Mouse (Mus musculus): Measurements from ENCODE around the gene Mylip.

The Mylip gene

DNA sequence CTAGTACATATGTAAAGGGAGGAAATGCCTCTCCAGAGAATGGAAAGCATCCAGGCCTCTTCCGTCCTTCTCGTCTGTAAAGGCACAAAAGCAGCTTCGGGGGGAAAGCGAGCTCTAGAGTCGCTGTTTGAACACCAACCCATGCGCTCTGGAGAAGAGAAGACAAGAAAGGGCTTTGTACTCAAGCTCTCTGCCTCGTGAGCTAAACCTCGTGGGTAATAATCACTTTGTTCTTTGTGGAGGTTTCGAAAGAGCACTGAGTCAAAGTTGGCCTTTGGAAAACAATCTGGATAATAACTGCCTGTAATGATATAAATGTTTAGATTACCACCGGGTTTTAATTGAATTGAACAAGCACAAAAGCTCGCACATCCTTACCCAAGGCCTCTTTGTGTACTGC is 39.7 kb downstream of the Mylip start:
- peak; percentile 66 for DNase-seq (ENCODE audit: low read depth, low spot score)

DNA sequence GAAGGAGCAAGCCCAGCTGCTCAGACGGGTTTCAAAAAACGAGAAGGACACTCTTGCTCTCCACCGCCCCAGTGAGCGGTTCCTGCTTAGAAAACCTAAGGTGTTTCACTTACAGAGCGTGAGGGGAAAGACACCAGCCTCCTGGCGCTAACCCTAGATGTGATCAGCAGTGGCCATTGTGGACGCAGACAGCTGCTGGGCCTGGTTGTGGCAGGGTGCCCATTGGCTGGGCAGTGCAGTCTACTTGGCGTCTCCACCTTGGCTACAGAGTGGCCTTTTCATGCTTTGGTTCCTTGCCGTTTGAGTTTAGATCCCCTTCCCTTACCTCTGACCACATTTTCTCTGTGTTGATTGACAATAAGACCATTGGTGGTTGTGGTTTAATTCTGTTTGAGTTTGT is 47.6 kb downstream of the Mylip start:
- no peak for DNase-seq (ENCODE audit: low read depth, low spot score)

DNA sequence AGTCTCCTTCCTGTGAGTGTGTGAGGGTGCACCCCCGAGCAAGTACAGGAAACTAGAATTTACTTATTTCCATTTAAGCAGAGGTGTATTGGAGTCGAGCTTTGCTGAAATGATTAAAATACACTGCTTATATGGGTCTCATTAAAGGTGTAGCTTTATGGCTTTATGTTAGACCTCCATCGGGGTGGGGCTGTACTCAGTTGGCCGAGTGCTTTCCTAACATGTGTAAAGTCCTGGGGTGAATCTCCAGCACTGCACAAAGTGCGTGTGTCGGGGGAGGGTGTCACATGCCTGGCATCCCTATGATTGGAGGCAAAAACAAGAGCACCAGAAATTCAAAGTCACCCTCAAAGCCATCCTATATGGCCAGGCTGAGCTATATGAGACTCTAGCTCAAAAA is 49.3 kb downstream of the Mylip start:
- DNase-seq (ENCODE audit: low read depth, low spot score) = no peak

DNA sequence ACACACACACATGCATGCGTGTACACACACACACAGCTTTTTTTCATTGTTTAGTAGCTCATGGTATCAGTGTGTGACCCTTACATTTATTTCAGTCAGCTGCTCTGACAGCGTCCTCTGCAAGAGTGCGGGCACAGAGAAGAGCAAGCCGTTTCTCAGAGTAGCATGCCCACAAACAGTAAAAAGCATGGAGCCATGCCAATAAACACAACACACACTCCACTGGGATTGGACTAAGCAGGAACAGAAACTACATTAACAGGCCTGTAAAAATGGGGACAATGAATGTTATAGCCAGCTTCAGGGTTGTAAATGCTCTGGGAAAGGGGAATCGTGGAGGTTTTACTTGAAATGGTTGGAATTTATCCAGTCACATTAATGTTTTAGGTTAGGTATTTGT is 50.7 kb downstream of the Mylip start:
- DNase-seq (ENCODE audit: low read depth, low spot score) = no peak

DNA sequence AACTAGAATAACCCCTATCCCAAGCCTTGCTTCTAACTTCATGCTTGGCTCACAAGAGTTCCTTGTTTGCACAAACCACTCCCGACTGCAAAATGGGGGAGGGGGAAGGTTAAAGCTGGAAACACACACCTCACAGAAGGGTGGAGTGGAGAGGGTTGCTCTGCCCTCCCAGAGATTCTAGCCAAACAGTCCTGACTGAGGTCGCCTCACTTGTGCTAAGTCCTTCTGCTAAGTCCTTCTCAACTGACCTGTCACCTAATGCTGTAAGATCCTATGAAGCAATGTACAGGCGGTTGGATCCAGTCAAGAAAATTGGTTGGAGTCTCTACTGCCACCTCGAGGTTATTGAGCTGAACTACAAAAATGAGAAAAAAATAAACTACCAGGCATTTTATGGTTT is 52.9 kb downstream of the Mylip start:
- peak; percentile 58 for DNase-seq (ENCODE audit: low read depth, low spot score)

DNA sequence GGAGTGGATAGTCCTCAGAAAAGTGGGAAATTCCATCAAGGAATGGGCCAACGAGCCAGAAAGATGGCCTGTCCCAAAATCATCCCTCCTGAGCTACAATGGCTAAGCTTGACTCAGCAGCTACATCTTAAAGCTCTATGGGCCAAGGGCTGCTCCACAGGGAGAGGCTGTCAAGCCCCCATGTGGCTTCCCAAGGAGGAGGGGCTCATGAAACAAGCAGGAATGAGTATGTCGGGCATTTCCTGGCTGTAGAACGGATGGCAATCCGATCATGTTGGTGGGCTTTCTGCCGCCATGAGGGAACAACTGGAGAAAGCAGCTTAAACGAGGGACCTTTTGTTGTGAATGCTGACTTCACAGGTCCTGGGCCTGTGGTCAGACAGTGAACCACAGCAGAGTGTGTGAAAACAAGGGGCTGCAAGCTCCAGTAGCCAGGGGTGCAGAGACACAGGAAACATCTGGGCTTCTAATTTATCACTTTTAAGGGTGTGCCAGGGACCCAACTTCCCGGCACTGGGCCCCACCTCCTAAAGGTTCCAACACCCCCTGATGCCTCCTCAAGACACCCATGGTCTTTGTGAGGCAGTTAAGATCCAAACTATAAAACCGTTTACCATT is 53.5 kb downstream of the Mylip start:
- no peak for DNase-seq (ENCODE audit: low read depth, low spot score)

DNA sequence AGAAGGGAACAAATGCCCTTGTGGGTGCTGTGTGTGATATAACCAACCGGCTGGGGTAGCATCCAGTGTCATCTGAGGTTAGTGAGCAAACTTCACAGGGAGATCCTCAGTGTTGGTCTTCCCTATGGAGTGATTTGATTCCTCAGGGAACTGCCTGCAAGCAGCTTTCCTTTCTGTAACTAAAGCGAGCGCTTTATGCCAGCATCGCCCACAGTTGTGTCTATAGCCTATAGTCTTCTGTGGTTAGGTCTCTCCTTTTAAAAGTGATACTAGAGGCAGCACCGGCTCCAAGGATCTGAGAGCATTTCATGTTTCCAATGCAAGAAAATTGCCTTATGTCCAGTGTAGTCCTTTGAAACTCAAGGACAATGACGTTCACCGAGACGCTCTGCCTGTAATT is 54.7 kb downstream of the Mylip start:
- DNase-seq (ENCODE audit: low read depth, low spot score) = peak; percentile 47

DNA sequence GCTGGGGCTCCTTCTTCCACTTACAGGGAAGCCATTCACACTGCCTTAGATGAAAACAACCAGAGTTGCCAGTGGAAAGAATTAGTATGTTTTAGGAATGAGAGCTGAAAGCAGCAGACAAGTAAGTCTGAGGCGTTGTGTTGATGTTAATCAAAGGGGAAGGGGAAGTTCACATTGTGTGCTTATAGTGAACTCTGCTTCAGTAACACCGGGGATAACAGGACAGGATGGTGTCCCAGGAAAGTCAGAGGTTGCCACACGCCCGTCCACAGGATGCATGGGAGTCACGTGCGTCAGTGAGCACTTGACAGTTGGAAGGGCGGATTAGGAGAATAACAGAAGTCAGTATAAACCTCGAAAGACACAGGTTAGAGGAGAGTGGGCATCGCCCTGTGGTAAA is 55.1 kb downstream of the Mylip start:
- DNase-seq (ENCODE audit: low read depth, low spot score) = no peak

DNA sequence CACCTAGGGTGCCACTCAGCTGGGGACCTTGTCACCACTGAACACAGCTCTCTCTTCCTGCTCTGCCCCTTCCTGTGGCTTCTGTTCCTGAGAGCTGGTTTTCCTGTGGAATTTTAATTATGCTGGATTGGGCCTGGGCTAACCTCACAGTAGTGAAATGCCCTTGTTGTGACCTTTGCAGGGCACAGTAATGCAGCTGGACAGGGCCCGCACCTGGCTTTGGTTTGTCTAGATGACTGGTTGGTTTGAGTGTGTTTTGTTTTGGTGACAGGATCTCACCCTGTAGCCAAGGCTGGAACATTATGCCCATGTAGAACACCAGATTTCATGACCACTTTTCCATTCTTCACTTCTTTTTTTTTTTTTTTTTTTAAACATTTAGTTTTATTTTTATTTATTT is 57.1 kb downstream of the Mylip start:
- no peak for DNase-seq (ENCODE audit: low read depth, low spot score)

DNA sequence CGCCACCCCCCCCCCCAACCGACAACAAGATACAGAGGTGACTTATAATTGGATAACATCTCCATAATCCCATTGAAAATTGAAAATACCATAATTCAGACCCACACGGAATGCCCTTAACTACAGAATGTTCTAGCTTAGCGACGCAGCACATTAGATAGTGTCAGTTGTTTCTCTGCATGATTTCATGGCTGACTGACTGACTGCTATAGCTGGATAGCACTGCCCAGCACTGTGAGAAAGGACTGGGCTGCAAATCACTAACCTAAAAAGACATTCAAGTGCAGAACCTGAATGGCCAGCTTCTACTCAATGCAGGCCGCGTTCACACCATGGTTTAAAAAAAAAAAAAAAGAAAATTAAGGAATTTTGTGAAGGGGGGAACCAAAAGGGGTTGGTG is 62.9 kb downstream of the Mylip start:
- no peak for DNase-seq (ENCODE audit: low read depth, low spot score)

DNA sequence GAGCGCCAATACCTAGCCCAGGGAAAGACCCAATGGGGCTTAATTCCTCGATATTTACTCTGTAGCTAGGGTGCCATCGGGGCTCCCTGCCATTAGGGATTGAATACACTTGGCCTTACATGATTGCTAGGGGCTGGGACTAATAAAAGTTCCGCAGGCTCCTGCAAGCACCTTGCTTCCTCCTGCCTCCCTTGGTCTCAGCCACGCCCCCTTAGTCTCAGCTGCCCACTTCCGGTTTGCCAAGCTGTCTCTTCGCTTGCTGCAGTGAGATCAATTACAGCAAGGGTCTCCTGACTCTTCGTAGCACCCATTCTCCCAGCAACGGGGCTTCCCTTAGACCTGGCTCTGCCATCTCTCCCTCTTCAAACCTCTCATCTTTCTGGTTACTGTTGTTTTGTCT is 63.5 kb downstream of the Mylip start:
- DNase-seq (ENCODE audit: low read depth, low spot score) = no peak

DNA sequence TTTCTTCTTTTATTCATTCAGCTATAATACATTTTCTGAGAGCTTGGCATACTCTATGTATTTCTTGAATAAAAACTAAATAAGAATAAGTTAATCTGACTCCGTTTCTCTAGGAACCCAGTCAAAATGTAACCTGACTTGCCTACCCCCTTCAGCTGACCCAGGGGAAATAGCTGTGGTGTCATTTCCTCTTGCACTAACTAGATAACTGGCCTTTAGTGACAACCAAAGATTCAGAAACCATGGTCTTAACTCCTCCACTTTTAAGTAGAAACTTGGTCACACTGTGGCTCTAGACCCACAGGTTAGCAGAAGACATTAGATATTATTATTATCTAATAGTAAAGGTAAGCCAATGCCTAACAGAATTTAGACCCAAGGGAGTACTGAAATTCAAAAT is 64.5 kb downstream of the Mylip start:
- DNase-seq (ENCODE audit: low read depth, low spot score) = no peak

DNA sequence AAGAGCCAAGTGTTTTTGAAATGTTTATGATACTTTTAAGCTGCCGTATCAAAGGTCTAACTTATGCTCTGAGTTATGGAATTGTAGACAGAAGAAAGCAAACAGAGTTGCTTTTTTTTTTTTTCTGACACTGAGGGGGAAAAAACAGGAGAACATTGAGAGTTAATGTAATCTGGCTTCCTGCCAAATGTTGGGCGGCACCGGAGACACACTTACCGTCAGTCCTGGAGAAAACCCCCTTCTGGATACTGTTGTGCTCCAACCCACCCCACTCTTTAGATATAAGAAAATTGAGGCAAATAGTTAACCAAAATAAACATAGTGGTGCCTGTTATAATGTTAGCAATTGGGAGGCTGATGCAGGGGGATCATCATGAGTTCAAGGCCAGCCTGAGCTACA is 65.1 kb downstream of the Mylip start:
- DNase-seq (ENCODE audit: low read depth, low spot score) = no peak

DNA sequence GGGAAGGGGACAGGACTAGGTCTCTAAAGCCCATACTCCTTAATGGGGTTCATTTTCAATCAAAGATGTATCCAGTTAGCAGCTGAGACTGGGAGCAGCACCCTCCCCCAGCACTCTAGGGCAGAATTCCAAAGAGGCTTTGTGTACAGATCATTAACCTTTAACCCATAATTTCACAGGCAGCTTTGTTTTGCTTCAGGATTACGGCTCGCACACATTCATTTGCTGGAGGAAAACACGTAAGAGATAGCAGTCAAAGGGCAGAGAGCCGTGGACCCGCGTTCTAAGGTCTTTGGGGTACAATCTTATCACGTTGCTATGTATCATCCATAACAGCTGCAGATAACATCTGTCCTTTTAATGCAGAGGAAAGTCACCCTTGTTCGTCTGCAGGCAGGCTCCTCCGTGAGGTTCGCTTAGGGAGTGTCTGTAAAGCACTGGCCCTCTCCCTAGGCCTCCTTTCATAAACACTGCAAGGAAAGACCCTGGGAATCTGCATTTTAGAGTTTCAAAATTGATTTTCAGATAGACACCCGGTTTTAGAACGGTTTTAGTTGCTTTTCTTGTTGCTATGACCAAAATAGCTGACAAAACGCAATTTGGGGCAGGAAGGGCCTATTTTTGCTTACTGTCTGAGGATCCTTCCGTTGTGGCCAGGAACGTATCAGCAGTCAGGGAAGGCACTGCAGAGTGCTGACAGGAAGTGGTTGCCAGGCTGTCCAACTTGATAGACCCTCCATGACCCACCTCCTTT is 65.7 kb downstream of the Mylip start:
- peak; percentile 61 for DNase-seq (ENCODE audit: low read depth, low spot score)

DNA sequence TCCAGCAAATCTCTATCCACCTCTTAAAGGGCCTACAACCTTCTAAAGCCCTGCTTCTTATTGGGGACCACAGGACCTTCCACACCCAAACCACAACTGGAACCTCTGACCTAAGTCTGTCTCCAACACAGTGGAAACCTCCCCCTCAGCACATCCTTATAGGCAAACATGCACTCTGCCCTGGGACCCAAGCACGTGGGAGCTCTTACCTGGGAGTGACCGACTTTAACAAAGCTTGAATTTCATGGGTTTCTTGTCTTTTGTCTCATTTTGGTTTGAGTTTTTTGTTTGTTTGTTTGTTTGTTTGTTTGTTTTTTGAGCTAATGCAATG is 66.3 kb downstream of the Mylip start:
- no peak for DNase-seq (ENCODE audit: low read depth, low spot score)

DNA sequence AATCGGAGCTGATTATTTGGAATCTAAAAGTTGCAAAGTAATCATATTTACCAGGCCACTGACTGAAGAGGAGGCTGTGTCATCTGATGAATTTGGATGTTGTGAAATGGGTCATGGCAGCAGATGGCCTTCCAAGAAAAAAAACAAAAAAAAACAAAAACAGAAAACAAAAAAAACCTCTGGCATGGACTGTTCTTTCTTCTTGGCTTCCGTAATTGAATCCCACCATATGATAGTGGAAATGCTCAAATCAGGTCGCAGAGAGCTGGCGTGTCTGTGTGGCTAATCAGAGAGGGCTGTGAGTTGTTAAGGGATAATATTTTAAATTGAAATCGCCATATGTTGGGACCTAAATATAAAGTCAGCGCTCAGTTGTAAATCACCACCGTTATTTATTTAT is 67.9 kb downstream of the Mylip start:
- DNase-seq (ENCODE audit: low read depth, low spot score) = peak; percentile 76

DNA sequence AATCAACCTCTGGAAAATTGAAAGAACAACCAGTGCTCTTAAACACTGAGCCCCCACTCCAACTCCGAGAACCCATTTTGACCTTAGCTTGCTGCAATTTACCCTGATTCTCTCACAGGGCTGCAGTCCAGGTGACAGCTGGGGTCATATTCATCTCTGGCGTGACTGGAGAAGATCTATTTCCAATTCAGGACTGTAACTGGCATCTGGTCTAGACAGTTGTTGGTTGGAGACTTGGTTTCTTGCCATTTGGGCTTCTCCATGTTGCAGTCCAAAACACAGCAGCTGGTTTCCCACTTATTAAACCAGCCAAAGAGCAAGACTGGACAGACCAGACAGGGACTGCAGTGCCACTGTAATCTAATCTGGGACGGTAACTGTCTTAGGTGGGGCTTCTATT is 70.6 kb downstream of the Mylip start:
- DNase-seq (ENCODE audit: low read depth, low spot score) = no peak

DNA sequence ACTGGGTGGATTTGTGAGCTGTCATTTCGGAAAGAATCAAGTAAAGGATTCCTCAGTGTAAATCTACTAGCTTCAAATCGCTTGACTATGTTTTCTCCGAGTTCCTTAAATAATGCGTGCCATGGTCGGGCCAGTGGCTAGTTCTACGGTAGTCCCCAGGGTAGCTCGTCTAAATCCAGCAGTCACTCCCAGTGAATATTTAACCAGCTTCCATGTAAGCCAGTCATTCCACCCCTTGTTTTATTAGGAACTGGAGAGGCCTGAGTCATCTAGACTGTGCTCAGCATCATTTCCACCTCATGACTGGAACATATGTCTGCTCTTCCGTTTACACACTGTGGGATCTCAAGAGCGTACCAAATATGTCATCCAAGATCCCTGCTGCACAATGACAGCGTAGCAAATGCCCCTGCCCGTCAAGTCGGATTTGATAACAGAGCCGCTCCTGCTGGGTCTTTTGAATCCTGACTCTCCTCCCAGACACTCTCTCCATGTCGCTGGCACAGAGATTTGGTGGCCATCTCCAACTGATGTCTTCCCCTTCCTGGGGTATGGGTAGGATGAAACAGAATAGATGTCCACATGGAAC is 71.9 kb downstream of the Mylip start:
- DNase-seq (ENCODE audit: low read depth, low spot score) = peak; percentile 98

Data from brain, adult 2 months (tissue).